Mouse (Mus musculus) C2C12 (cell line): ENCODE measurements around the gene Nfic.

Experiments used
- CTCF ChIP-seq: IDR thresholded peaks from one replicate; pipeline ENCODE4 v1.5.1; 2011; ENCODE audit not compliant: control insufficient read depth, insufficient read depth, insufficient read length
- MAX ChIP-seq: IDR thresholded peaks from one replicate; pipeline ENCODE4 v1.6.1; 2011; ENCODE audit warnings: mild to moderate bottlenecking, control low read depth
- MYOG ChIP-seq: IDR thresholded peaks from one replicate; pipeline ENCODE4 v1.6.1; 2011; ENCODE audit not compliant: control insufficient read depth, insufficient read length; ENCODE audit errors: extremely low read depth
- USF1 ChIP-seq: IDR thresholded peaks from one replicate; pipeline ENCODE4 v1.6.1; 2011; ENCODE audit warnings: low read depth, mild to moderate bottlenecking, control low read depth, moderate library complexity

- no peak for TF ChIP-seq USF1
- no peak for TF ChIP-seq CTCF
- no peak for TF ChIP-seq MAX
- no peak for TF ChIP-seq MYOG
These were observed 97.2 kb downstream of the Nfic start for GRCm38 (mm10) chr10:81358209-81358608.
